Comparison of ENCODE assay signal across 8 mouse cellular contexts in genomic region chr11:3265291-3266078, GRCm38 (mm10). TPM values are rescaled to one million over a fixed set of nuclear protein-coding genes. Genes with fewer than 3 reads are reported as not detected.
A peak's percentile ranks its signal among the peaks of the same experiment; 100 is the strongest.
DNase-seq lines count a peak whose midpoint lies in the region; ATAC-seq lines count a peak whose summit lies in the region.

No protein-coding gene starts in this region.

- DNase-seq in heart, adult 18-20 months, result no peak
- DNase-seq in ES-CJ7 (ENCODE audit: low read depth, low spot score), result peak; percentile 64
- peak; percentile 83 for DNase-seq in embryonic facial prominence, embryonic 14.5 days (ENCODE audit: low spot score)
- DNase-seq in spleen, postnatal 4 days (ENCODE audit: low spot score in 2 of 2), result no peak

- peaks cover 9% of the 10 kb centered on the region for H3K4me1 ChIP-seq in heart, embryonic 11.5 days (ENCODE audit: control insufficient read depth, insufficient read depth, low read length)
- peaks cover 10% of the 10 kb centered on the region for H3K4me1 ChIP-seq in embryonic facial prominence, embryonic 14.5 days (ENCODE audit: control insufficient read depth, insufficient read depth, low read length)
- H3K4me1 ChIP-seq in midbrain, embryonic 12.5 days, result peaks cover 27% of the 10 kb centered on the region

- no peaks in the 10 kb centered on the region for H3K9me3 ChIP-seq in heart, embryonic 11.5 days (replicated peaks; ENCODE audit: control insufficient read depth, low read length)
- H3K9me3 ChIP-seq in embryonic facial prominence, embryonic 14.5 days (ENCODE audit: control insufficient read depth, low read length), result no peaks in the 10 kb centered on the region
- H3K9me3 ChIP-seq in midbrain, embryonic 12.5 days, result no peaks in the 10 kb centered on the region

- H3K4me3 ChIP-seq in heart, embryonic 11.5 days (ENCODE audit: low read depth, low read length), result peak overlapping the region; percentile 96
- H3K4me3 ChIP-seq in embryonic facial prominence, embryonic 14.5 days (ENCODE audit: low read depth, low read length), result peak overlapping the region; percentile 97
- H3K4me3 ChIP-seq in midbrain, embryonic 12.5 days, result peak overlapping the region; percentile 92

- H3K36me3 ChIP-seq in heart, embryonic 11.5 days (ENCODE audit: control insufficient read depth, insufficient read depth, low read length), result peaks cover 12% of the 10 kb centered on the region; the same call in 1 of the 2 replicates
- H3K36me3 ChIP-seq in embryonic facial prominence, embryonic 14.5 days (ENCODE audit: control insufficient read depth, insufficient read depth, low read length), result peaks cover 40% of the 10 kb centered on the region
- peaks cover 37% of the 10 kb centered on the region for H3K36me3 ChIP-seq in midbrain, embryonic 12.5 days

- no peaks in the 10 kb centered on the region for H3K27me3 ChIP-seq in heart, embryonic 11.5 days (ENCODE audit: control insufficient read depth, insufficient read depth, low read length)
- no peaks in the 10 kb centered on the region for H3K27me3 ChIP-seq in embryonic facial prominence, embryonic 14.5 days (replicated peaks; ENCODE audit: control insufficient read depth, insufficient read depth, low read length)
- H3K27me3 ChIP-seq in midbrain, embryonic 12.5 days, result no peaks in the 10 kb centered on the region

- peak; percentile 7; the same call in 1 of the 2 replicates for ATAC-seq in heart, embryonic 11.5 days (replicated peaks; ENCODE audit: insufficient number of reproducible peaks, low FRiP score, low TSS enrichment)
- 0 out of 2 replicates have a peak, but pooled peaks have one; percentile 9 for ATAC-seq in embryonic facial prominence, embryonic 14.5 days (ENCODE audit: low read depth)
- ATAC-seq in inflammation-experienced regulatory T-cells, adult 6 months, result peak; percentile 1
- peak; percentile 1; the same call in 1 of the 2 replicates for ATAC-seq in midbrain, embryonic 12.5 days (ENCODE audit: low FRiP score, low read depth)
- ATAC-seq in activated CD4-positive, CD25-positive, alpha-beta regulatory T cell, adult 4 months, result no peak

- 2% methylated on average over 26 of the region's 26 CpGs for WGBS in heart, embryonic 11.5 days (ENCODE audit: insufficient replicate concordance)
- 1% methylated on average over 26 of the region's 26 CpGs for WGBS in embryonic facial prominence, embryonic 14.5 days
- 1% methylated on average over 26 of the region's 26 CpGs for WGBS in midbrain, embryonic 12.5 days

- peak overlapping the region; percentile 98 for H3K9ac ChIP-seq in heart, embryonic 11.5 days (ENCODE audit: low read depth, low read length)
- peak overlapping the region; percentile 99 for H3K9ac ChIP-seq in embryonic facial prominence, embryonic 14.5 days (ENCODE audit: low read depth, low read length)
- peak overlapping the region; percentile 98 for H3K9ac ChIP-seq in midbrain, embryonic 12.5 days (replicated peaks)

- peak overlapping the region; percentile 83 for H3K4me2 ChIP-seq in heart, embryonic 11.5 days
- H3K4me2 ChIP-seq in embryonic facial prominence, embryonic 14.5 days (ENCODE audit: low read depth, low read length), result peak overlapping the region; percentile 80
- H3K4me2 ChIP-seq in midbrain, embryonic 12.5 days (replicated peaks), result peak overlapping the region; percentile 68

- H3K27ac ChIP-seq in heart, embryonic 11.5 days (ENCODE audit: low read depth, low read length), result peak overlapping the region; percentile 93
- peak overlapping the region; percentile 97 for H3K27ac ChIP-seq in embryonic facial prominence, embryonic 14.5 days (replicated peaks; ENCODE audit: low read depth, low read length)
- H3K27ac ChIP-seq in midbrain, embryonic 12.5 days (replicated peaks), result peak overlapping the region; percentile 95

RNA-seq across cellular contexts. Expression of gene Drg1, which starts 0.7 kb away (rescaled TPM):
- 182 and 194 TPM in 2 replicates for polyA plus RNA-seq in heart, embryonic 11.5 days (2014; fragmentation: Nextera tagmentation; extraction: Ambion mirVana)
- total RNA-seq in heart, adult 18-20 months (2021), result 10 to 100 TPM; 60.1 to 70.5 TPM
- polyA plus RNA-seq in embryonic facial prominence, embryonic 14.5 days (2014; fragmentation: Nextera tagmentation; extraction: Ambion mirVana), result 177 and 190 TPM in 2 replicates
- 100 to 1,000 TPM; 162 to 177 (median 172) TPM for polyA plus RNA-seq in inflammation-experienced regulatory T-cells, adult 6 months (2017; shearing (Covaris generic))
- 264 and 285 TPM in 2 replicates for polyA plus RNA-seq in midbrain, embryonic 12.5 days (2016; fragmentation: Nextera tagmentation; extraction: Ambion mirVana)
- 100 to 1,000 TPM; 166 to 178 TPM for polyA plus RNA-seq in activated CD4-positive, CD25-positive, alpha-beta regulatory T cell, adult 4 months (2017; shearing (Covaris generic))

RNA-seq across cellular contexts. Expression of gene Patz1, which starts 23.2 kb away (rescaled TPM):
- polyA plus RNA-seq in heart, embryonic 11.5 days (2014; fragmentation: Nextera tagmentation; extraction: Ambion mirVana), result 26.6 and 28.6 TPM in 2 replicates
- 10 to 100 TPM; 19.4 to 23.1 TPM for total RNA-seq in heart, adult 18-20 months (2021)
- polyA plus RNA-seq in embryonic facial prominence, embryonic 14.5 days (2014; fragmentation: Nextera tagmentation; extraction: Ambion mirVana), result 35.3 and 41.0 TPM in 2 replicates
- polyA plus RNA-seq in inflammation-experienced regulatory T-cells, adult 6 months (2017; shearing (Covaris generic)), result 10 to 100 TPM; 15.5 to 19.6 (median 16.0) TPM
- 140 and 154 TPM in 2 replicates for polyA plus RNA-seq in midbrain, embryonic 12.5 days (2016; fragmentation: Nextera tagmentation; extraction: Ambion mirVana)
- polyA plus RNA-seq in activated CD4-positive, CD25-positive, alpha-beta regulatory T cell, adult 4 months (2017; shearing (Covaris generic)), result 10 to 100 TPM; 13.3 to 15.6 TPM

Comparison
In these comparisons a context has a peak if more than half of its experiments do, and no peak if none do; other contexts are left out.
1. DNase-seq: peak in ES-CJ7 (single experiment) and embryonic facial prominence, embryonic 14.5 days (single experiment); none in heart, adult 18-20 months (0 of 2) and spleen, postnatal 4 days (0 of 2).
2. Peak in every context shown above with its lines, with median percentiles within 50 percentile points of each other: H3K27ac ChIP-seq, H3K4me2 ChIP-seq, H3K4me3 ChIP-seq and H3K9ac ChIP-seq.